Mouse (Mus musculus): ENCODE results near the gene Mecr. TPM values are rescaled to one million over a fixed set of nuclear protein-coding genes. Genes with fewer than 3 reads are reported as not detected.

Gene Mecr
- polyA plus RNA-seq, 1 experiment from 2014 or later = 39.0 TPM

DNA sequence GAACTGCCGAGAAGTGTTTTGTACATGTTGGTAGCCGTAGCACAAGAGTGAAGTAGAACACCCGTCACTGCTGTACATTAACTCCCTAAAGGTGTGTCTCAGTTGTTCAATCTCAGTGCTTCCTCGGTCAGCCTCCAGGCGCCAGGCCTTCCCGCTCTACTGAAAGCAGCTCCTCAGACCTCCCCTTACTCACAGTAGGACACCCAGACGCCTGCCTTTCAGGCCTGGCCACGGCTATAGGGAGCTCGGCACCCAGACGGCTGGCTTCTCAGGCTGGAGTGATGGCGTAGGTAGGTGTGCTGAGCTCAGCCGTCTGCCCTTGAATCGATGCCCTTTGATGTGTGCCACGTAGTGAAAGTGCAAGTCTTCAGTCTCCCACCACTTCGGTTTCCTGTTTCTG lies 57.8 kb downstream of the Mecr start:
- no peaks in the 10 kb centered on the region for H3K4me1 ChIP-seq
- H3K4me3 ChIP-seq = no peak overlapping the region
- H3K27me3 ChIP-seq = no peaks in the 10 kb centered on the region
- no peak overlapping the region for H3K27ac ChIP-seq
- 0 out of 2 replicates have a peak, but pooled peaks cover 3% of the 10 kb centered on the region for H3K9me3 ChIP-seq (replicated peaks)
- WGBS = 91% methylated on average over 15 of the region's 15 CpGs
- ATAC-seq = no peak
- peaks cover 79% of the 10 kb centered on the region for H3K36me3 ChIP-seq (ENCODE audit: poor library complexity, severe bottlenecking)
- no peak overlapping the region for H3K9ac ChIP-seq
- no peak overlapping the region for H3K4me2 ChIP-seq

DNA sequence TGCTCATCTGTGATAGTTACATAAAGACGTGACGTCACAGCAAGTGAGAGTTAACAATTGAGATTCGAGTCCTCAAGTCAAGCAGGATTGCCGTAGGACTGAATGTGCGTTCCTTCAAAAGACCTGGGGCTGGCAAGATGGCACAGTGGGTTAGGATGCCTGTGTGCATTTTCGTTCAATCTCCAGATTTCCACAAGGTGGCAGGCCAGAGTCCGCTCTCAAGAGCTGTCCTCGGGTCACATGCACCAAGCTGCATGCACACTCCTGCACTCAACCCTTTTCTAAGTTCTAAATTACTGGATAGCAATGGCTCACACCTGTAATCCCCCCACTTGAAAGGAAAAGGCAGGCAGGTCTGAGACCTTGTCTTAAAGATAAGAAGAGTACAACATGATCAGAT lies 61.2 kb downstream of the Mecr start:
- no peaks in the 10 kb centered on the region for H3K9me3 ChIP-seq (replicated peaks)
- no peaks in the 10 kb centered on the region for H3K27me3 ChIP-seq
- 46% methylated on average over 8 of the region's 8 CpGs for WGBS
- peak; percentile 70 for ATAC-seq
- no peak overlapping the region for H3K4me2 ChIP-seq
- H3K36me3 ChIP-seq (ENCODE audit: poor library complexity, severe bottlenecking) = peaks cover 58% of the 10 kb centered on the region
- H3K4me1 ChIP-seq = no peaks in the 10 kb centered on the region
- H3K27ac ChIP-seq = no peak overlapping the region
- H3K4me3 ChIP-seq = no peak overlapping the region
- H3K9ac ChIP-seq = no peak overlapping the region

DNA sequence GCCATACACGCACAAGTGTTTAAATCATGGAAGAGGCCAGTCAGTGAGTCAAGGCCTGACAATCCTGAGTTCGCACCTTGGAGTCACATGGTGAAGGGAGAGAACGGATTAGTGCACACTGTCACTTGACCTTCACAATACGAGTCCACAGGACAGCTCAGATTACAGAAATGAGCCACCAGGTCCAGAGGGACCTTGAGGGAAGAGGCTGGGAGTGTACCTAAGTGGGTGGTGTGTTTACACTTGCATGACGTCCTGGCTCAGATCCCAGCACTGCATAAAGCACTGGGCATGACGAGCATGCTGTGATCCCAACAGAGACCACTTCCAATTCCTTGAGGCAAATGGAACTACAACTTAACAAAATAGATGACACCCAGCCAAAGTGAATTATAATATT lies 63.2 kb downstream of the Mecr start:
- H3K27me3 ChIP-seq = 0 out of 2 replicates have a peak, but pooled peaks cover under 1% of the 10 kb centered on the region
- no peak overlapping the region for H3K9ac ChIP-seq
- H3K4me1 ChIP-seq = peaks cover 6% of the 10 kb centered on the region
- no peak overlapping the region for H3K27ac ChIP-seq
- H3K4me2 ChIP-seq = no peak overlapping the region
- no peak overlapping the region for H3K4me3 ChIP-seq
- peaks cover 39% of the 10 kb centered on the region for H3K36me3 ChIP-seq (ENCODE audit: poor library complexity, severe bottlenecking)
- ATAC-seq = no peak
- WGBS = 69% methylated on average over 6 of the region's 6 CpGs
- no peaks in the 10 kb centered on the region for H3K9me3 ChIP-seq (replicated peaks)

DNA sequence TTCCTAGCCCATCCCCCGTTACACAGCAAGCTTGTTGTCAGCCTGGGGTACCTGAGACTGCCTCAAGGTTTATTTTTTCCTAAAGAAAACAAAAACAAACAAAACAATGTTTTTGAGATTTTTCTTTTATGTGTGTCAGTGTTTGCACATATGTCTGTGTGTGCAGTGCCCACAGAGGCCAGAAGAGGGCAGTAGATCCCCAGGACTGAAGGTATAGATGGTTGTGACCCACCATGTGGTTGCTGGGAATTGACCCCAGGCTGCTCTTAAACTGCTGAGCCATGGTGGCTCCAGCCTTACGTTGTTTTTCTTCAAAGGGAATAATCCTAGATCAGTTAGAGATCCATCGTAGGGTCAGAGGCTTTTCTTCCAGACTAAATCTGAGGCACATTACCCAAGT lies 64.6 kb downstream of the Mecr start:
- WGBS = 96% methylated on average over 3 of the region's 3 CpGs
- ATAC-seq = no peak
- Histone ChIP-seq H3K27me3 (peaks cover 15% of the 10 kb centered on the region), H3K27ac (no peak overlapping the region), H3K9me3 (replicated peaks) (no peaks in the 10 kb centered on the region), H3K4me3 (no peak overlapping the region), H3K4me2 (no peak overlapping the region), H3K9ac (no peak overlapping the region), H3K36me3 (ENCODE audit: poor library complexity, severe bottlenecking) (peaks cover 25% of the 10 kb centered on the region), H3K4me1 (peaks cover 6% of the 10 kb centered on the region)

DNA sequence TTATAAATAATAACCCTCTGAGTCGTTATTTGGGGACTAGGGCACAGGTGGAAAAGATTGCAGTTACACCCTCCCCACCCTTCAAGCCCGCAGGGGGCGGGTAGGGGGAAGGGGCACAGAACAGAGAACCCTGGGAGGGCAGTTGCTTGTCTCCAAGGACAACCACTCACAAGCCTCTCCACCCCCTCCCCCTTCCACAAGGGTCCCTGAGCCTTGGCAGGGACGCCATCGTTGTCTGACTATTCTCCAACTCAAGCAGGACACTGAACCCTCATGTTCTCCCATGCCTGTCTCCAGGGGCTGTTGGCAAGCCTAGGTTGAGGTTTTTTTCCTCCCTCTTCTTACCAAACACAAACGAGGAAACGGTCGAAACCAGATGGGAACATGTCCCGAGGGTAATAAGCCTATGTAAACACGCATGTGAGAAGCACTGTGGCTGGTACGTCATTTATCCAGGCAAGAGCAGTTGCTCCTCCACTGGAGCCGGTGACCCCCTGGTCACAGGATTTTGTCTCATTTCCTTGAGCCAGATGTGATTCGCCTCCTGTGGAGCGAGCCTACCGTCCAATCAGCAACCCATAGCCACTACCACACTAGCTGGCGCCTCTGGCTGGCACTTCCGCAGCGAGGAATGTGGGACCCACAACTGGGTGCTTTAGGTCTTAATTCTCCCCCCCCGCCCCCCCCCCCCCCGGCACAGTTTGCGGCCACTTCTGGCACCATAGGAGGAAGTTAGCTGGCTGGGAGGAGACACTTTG lies 67.1 kb downstream of the Mecr start:
- peaks cover 9% of the 10 kb centered on the region; the same call in 1 of the 2 replicates for H3K36me3 ChIP-seq (ENCODE audit: poor library complexity, severe bottlenecking)
- H3K4me2 ChIP-seq = no peak overlapping the region; the same call in 1 of the 2 replicates
- H3K27ac ChIP-seq = no peak overlapping the region
- H3K4me1 ChIP-seq = peaks cover 13% of the 10 kb centered on the region
- H3K9me3 ChIP-seq (replicated peaks) = no peaks in the 10 kb centered on the region
- H3K9ac ChIP-seq = no peak overlapping the region
- 25% methylated on average over 18 of the region's 21 CpGs for WGBS
- peaks cover 39% of the 10 kb centered on the region for H3K27me3 ChIP-seq
- no peak overlapping the region for H3K4me3 ChIP-seq
- ATAC-seq = no peak

DNA sequence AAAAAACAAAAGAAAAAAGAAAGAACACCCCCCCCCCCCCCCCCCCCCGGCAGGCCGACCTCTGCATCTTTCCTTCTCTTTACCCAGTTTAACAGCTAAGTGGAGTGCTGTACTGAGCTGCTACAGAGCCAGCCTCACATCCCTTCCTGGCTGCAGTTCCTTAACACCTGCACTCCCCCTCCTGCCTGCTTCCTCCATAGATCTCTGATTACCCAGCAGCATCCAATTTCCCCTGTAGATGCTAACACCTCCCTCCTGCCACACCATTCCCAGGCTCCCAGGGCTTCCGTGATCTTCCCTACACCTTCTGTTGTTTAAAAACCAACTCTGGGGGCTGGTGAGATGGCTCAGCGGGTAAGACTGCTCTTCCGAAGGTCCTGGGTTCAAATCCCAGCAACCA lies 68.3 kb downstream of the Mecr start:
- H3K4me2 ChIP-seq = no peak overlapping the region
- peaks cover 50% of the 10 kb centered on the region for H3K27me3 ChIP-seq
- WGBS = 62% methylated on average over 3 of the region's 5 CpGs
- no peak overlapping the region for H3K4me3 ChIP-seq
- no peak overlapping the region for H3K27ac ChIP-seq
- no peaks in the 10 kb centered on the region for H3K36me3 ChIP-seq (ENCODE audit: poor library complexity, severe bottlenecking)
- peaks cover 23% of the 10 kb centered on the region for H3K4me1 ChIP-seq
- H3K9me3 ChIP-seq (replicated peaks) = no peaks in the 10 kb centered on the region
- no peak for ATAC-seq
- no peak overlapping the region for H3K9ac ChIP-seq

DNA sequence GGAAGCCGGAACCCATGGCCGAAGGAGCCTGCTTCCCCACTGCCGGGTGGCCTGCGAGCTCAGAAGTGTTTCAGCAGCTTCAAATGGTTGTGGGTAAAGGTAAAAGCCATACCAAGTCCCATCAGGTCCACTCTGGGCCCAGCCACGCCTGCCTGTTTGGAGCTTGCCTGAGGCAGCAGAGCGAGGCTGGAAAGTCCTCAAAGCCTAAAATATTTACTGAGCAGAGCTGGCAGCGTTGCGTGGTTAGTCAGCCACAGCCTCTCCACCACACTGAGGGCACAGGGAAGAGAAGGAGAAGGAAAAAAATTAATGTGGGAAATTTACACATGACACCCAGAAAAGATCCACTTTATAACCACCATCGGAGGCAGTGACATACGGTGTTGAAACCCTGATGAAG lies 70.3 kb downstream of the Mecr start:
- Histone ChIP-seq H3K27me3 (peaks cover 70% of the 10 kb centered on the region), H3K4me2 (no peak overlapping the region), H3K9me3 (replicated peaks) (no peaks in the 10 kb centered on the region), H3K4me1 (peaks cover 23% of the 10 kb centered on the region), H3K27ac (no peak overlapping the region), H3K4me3 (no peak overlapping the region), H3K36me3 (ENCODE audit: poor library complexity, severe bottlenecking) (no peaks in the 10 kb centered on the region), H3K9ac (no peak overlapping the region)
- no peak for ATAC-seq
- WGBS = 61% methylated on average over 10 of the region's 10 CpGs

DNA sequence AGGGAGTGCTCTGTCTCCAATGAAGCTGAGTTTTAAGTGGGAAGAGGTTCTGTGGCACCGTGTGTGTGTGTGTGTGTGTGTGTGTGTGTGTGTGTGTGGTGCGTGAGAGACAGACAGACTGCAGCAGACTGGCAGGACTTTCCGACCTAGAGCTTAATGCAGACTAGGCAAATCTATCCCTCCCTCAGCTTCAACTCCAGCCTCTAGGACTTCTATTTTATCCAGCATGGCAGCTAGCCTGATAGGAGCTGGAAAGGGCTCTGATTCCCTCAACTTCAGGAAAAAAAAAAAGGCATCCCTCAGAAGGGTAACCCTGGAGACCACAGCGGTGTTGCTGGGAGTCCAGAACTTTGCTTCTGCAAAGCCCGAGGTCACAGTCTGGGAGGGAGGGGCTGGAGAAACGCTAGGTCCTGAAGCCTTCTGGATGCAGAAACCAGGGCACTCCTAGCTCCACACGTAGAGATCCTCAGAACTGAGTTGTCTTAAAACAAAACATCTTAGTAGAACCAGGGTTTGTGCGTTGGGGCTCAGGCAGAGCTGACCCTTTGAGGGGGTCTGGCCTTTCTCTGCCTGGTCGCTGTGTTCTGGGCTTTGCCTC lies 70.9 kb downstream of the Mecr start:
- Histone ChIP-seq H3K27ac (no peak overlapping the region), H3K4me2 (no peak overlapping the region)

DNA sequence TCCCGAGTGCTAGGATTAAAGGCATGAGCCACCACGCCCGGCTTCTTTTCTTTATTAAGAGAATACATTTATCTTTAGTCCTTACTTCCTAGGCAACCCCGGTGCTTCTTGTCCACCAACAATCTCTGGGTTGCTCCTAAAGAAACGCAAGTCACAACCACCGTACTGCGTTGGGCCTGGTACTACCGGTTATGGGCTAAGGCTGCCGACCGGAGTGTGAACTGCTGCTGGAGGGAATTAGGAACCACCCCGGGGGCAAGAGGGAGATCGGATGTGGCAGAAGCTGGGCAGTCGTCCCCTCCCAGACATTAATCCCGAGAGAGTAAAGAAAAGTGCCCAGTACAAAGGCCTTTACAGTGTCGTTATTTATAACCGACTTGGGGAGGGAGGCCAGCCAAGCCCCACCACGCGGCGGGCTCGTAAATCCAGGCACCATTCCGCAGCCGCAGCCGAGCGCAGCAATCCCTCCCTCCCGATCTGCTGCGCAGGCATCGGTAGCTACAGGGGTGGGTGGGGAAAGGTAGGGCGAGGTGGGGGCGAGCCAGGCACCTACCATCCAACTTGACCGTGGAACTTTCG lies 71.7 kb downstream of the Mecr start:
- Histone ChIP-seq H3K4me3 (peak overlapping the region; percentile 29), H3K27ac (no peak overlapping the region), H3K27me3 (peaks cover 84% of the 10 kb centered on the region), H3K4me1 (peaks cover 25% of the 10 kb centered on the region), H3K9me3 (replicated peaks) (no peaks in the 10 kb centered on the region), H3K9ac (peak overlapping the region; percentile 48), H3K36me3 (ENCODE audit: poor library complexity, severe bottlenecking) (no peaks in the 10 kb centered on the region), H3K4me2 (peak overlapping the region; percentile 60)
- no peak for ATAC-seq
- under 1% methylated on average over 31 of the region's 31 CpGs for WGBS

More for the DNA sequence above, 70.9 kb downstream of the Mecr start:
- ATAC-seq = no peak
- Histone ChIP-seq H3K36me3 (ENCODE audit: poor library complexity, severe bottlenecking) (no peaks in the 10 kb centered on the region), H3K4me3 (no peak overlapping the region), H3K27me3 (peaks cover 76% of the 10 kb centered on the region), H3K9ac (no peak overlapping the region), H3K9me3 (replicated peaks) (no peaks in the 10 kb centered on the region), H3K4me1 (peaks cover 23% of the 10 kb centered on the region)
- 6% methylated on average over 9 of the region's 9 CpGs for WGBS

DNA sequence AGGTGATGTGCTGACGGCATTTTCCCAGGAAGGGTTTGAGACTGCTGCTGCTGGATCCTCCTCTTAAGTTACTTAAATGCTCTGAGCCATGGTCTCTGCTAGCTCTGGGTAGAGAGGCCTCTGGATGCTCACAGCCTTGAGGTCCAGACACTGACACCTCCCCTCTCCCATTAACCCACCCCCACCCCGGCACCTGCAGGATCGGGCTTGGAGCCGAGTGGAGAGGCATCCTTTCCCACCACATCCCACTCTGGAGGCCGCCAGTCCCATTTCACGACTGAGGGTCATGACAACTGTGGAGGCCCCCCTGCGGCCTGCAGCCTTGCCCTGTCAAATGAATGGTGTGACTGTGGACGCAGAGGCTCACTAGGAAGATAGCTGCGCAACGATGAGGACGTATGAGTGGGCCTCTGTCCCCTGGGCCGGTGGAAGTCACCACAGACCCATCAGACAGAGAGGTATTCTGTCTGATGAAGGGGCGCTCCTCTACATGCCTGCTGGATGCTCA lies 72.6 kb downstream of the Mecr start:
- H3K9ac ChIP-seq = no peak overlapping the region

DNA sequence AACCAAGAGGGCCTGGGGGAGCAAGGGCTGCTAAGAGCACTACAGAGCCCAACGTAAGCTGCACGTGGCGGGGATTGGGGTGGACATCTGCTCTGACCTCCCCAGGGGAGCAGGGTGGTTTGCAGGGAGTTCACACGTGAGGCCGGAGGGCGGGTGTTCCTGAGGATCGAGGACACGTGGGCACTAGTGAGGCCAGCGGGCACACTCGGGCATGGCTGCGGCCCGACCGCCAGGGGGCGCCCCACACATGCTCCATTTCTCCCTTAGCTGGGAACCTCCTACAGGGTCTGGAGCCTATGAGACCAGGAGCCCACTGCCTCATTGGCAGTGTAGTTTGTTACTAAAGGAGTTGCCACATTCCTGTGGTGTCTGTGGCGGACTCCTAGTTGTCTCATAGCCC lies 73.2 kb downstream of the Mecr start:
- 8% methylated on average over 12 of the region's 15 CpGs for WGBS
- Histone ChIP-seq H3K36me3 (ENCODE audit: poor library complexity, severe bottlenecking) (no peaks in the 10 kb centered on the region), H3K9me3 (replicated peaks) (no peaks in the 10 kb centered on the region), H3K9ac (no peak overlapping the region), H3K27me3 (peaks cover 99% of the 10 kb centered on the region), H3K4me1 (peaks cover 33% of the 10 kb centered on the region), H3K27ac (no peak overlapping the region), H3K4me2 (0 out of 2 replicates have a peak overlapping the region, but pooled peaks have one; percentile 10), H3K4me3 (no peak overlapping the region)
- ATAC-seq = 0 out of 2 replicates have a peak, but pooled peaks have one; percentile 52

More for the DNA sequence above, 72.6 kb downstream of the Mecr start:
- ATAC-seq = no peak
- 21% methylated on average over 13 of the region's 13 CpGs for WGBS
- H3K27ac ChIP-seq = no peak overlapping the region
- peak overlapping the region; percentile 60; the same call in 1 of the 2 replicates for H3K4me2 ChIP-seq
- H3K9me3 ChIP-seq (replicated peaks) = no peaks in the 10 kb centered on the region
- H3K4me1 ChIP-seq = peaks cover 28% of the 10 kb centered on the region
- H3K4me3 ChIP-seq = peak overlapping the region; percentile 29; the same call in 1 of the 2 replicates
- H3K27me3 ChIP-seq = peaks cover 93% of the 10 kb centered on the region
- no peaks in the 10 kb centered on the region for H3K36me3 ChIP-seq (ENCODE audit: poor library complexity, severe bottlenecking)

DNA sequence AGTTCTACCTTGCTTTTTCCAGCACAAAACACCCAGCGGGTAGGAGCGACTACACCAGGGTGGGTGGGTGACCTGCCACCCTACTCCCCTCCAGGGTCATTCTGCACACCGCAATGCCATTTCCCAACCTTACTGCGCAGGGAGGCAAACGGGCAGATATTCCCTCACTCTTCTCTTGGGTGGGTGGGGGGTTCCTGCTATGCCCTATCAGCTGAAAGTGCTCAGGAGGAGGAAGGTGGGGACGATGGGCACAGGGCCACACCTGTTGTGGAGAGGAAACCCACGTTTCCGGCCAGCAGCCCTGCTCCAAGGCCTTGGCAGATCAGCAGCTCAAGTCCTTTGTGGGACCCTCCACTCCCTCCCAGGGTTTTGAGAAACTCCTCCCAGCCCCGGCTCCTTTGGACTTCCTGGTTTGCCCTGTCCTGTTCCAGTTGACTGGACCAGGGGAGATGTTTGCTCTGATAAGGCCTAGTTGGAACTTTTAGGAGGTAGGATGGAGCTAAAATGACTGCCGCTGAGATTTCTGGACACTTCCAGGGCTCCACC lies 73.8 kb downstream of the Mecr start:
- H3K27ac ChIP-seq = no peak overlapping the region
- no peak overlapping the region for H3K4me3 ChIP-seq
- ATAC-seq = no peak
- no peaks in the 10 kb centered on the region for H3K9me3 ChIP-seq (replicated peaks)
- peaks cover 99% of the 10 kb centered on the region for H3K27me3 ChIP-seq
- H3K4me2 ChIP-seq = no peak overlapping the region
- peaks cover 40% of the 10 kb centered on the region for H3K4me1 ChIP-seq
- no peak overlapping the region for H3K9ac ChIP-seq
- 79% methylated on average over 10 of the region's 10 CpGs for WGBS
- no peaks in the 10 kb centered on the region for H3K36me3 ChIP-seq (ENCODE audit: poor library complexity, severe bottlenecking)
